Mouse (Mus musculus) limb, embryonic 15.5 days (tissue): ENCODE data around the gene Gm49403. TPM values are rescaled to one million over a fixed set of nuclear protein-coding genes. Genes with fewer than 3 reads are reported as not detected.

Experiments used
- ATAC-seq: fragments of 200-750 bp; cut with Nextera tagmentation; 2 replicates; pipeline ENCODE4 v1.8.0; 2017; ENCODE audit warnings: low read depth, moderate TSS enrichment; ENCODE audit not compliant: insufficient number of reproducible peaks, low FRiP score, low TSS enrichment
- H3K27ac ChIP-seq: fragments of 300-500 bp; sonication (generic); 2 replicates; pipeline ENCODE4 v1.5.1; 2015; ENCODE audit warnings: moderate library complexity, mild to moderate bottlenecking, inconsistent platforms
- H3K27me3 ChIP-seq: fragments of 300-500 bp; sonication (generic); 2 replicates; pipeline ENCODE4 v1.6.1; 2015; ENCODE audit warnings: inconsistent platforms
- H3K36me3 ChIP-seq: fragments of 300-500 bp; sonication (generic); 2 replicates; pipeline ENCODE4 v1.6.1; 2015; ENCODE audit warnings: inconsistent platforms
- H3K4me1 ChIP-seq: fragments of 300-500 bp; sonication (generic); 2 replicates; pipeline ENCODE4 v1.6.1; 2015; ENCODE audit warnings: inconsistent platforms
- H3K4me2 ChIP-seq: fragments of 300-500 bp; sonication (generic); 2 replicates; pipeline ENCODE4 v1.6.1; 2015; ENCODE audit warnings: mild to moderate bottlenecking, inconsistent platforms
- H3K4me3 ChIP-seq: fragments of 300-500 bp; sonication (generic); 2 replicates; pipeline ENCODE4 v1.5.1; 2015; ENCODE audit warnings: mild to moderate bottlenecking, inconsistent platforms
- H3K9ac ChIP-seq: fragments of 300-500 bp; sonication (generic); 2 replicates; pipeline ENCODE4 v1.6.1; 2015; ENCODE audit warnings: inconsistent platforms
- H3K9me3 ChIP-seq: fragments of 300-500 bp; sonication (generic); 2 replicates; pipeline ENCODE4 v1.6.1; 2016; ENCODE audit warnings: inconsistent platforms
- WGBS: fragments of 180-500 bp; shearing (Covaris S2); methylation state at CpG from one replicate; pipeline ENCODE4 v1.1.7; 2015; 5-methylcytosine and 5-hydroxymethylcytosine counted together
- microRNA-seq: library from miRNA; unstranded; fragments of <30 nt; microRNA quantifications from one replicate; pipeline ENCODE4, GENCODE M21; 2016
- polyA plus RNA-seq: library from polyadenylated mRNA; unstranded; fragments of >200 nt; fragmentation: Nextera tagmentation; extraction: Ambion mirVana; gene quantifications from 2 replicates; pipeline ENCODE4 v1.2.1, GENCODE M21; 2015

Gm49403 gene
- polyA plus RNA-seq, 1 experiment from 2014 or later = not detected

DNA sequence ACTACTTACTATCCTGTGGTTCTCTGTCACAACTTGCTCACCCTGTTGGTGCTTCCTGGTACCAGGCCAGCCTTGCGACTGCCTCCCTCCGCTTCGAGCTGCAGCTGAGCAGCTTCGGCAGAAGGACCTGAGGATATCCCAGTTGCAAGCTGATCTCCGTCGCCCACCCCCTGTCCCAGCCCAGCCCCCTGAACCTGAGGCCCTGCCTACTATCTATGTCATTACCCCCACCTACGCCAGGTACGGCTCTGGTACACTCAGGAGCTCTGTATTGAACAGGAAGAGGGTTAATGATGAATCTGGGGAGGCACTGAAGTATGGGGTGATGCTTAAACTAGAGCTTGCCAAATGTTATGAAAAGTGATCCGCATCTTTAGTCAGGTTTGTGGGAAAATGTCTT is 38.0 kb downstream of the Gm49403 start:
- 71% methylated on average over 9 of the region's 9 CpGs for WGBS
- no peak overlapping the region for H3K9ac ChIP-seq

DNA sequence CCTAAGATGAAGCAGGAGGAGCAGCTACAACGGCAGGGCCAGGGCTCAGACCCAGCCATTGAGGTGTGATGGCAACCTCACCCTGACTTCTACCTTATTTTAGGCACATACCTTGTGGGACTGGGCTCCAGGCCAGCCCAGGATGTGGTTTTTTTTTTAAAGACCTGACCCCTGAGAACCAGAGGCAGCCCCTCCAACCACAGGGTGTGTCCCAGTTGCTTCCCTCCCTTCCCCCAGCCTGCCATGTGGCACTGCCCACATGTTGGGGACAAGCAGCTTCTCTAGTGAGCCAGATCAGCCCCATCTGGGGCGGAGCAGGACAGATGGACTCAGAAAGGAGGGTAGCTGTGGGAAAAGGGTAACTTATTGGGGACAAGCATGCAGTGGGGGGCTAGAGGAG is 43.0 kb downstream of the Gm49403 start:
- Histone ChIP-seq H3K27ac (peak overlapping the region; percentile 33; the same call in 1 of the 2 replicates), H3K9me3 (no peaks in the 10 kb centered on the region), H3K27me3 (no peaks in the 10 kb centered on the region), H3K36me3 (peaks cover 37% of the 10 kb centered on the region), H3K9ac (no peak overlapping the region), H3K4me1 (peaks cover 30% of the 10 kb centered on the region), H3K4me3 (no peak overlapping the region), H3K4me2 (no peak overlapping the region)
- ATAC-seq = no peak
- WGBS = 80% methylated on average over 2 of the region's 2 CpGs

More for the DNA sequence above, 38.0 kb downstream of the Gm49403 start:
- peak overlapping the region; percentile 59 for H3K4me2 ChIP-seq
- H3K27ac ChIP-seq = no peak overlapping the region
- no peak for ATAC-seq
- no peaks in the 10 kb centered on the region for H3K27me3 ChIP-seq
- peak overlapping the region; percentile 76 for H3K4me3 ChIP-seq
- H3K4me1 ChIP-seq = peaks cover 16% of the 10 kb centered on the region
- H3K9me3 ChIP-seq = no peaks in the 10 kb centered on the region
- H3K36me3 ChIP-seq = peaks cover 28% of the 10 kb centered on the region

DNA sequence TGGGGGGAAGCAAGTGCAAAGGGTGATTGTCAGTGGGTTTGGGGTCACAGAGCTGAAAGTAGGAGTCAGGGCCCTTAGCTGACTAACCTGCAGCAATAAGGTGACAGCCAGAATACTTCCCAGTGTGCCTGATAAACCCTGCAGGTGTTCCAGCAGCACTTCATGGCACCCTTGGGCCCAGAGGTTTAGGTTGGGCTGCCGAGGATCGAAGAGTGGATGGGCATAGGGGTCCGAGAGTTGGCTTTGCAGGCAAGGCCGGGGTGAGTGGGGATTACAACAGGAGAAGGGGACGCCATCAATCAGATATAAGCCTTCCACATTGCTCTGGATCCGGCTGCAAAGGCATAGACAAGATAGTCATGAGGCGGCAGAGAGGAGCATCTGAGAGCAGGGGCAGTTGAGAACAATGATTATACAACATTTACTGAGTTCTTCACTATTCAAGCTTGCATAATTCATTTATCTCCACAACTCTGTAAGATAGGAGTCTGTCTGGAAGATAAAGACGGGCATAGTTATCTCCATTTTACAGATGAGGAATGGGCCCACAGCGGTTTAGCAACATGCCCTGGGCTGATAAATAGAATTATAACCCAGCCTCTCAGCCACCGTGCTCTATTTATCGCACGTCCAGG is 44.3 kb downstream of the Gm49403 start:
- Histone ChIP-seq H3K27me3 (no peaks in the 10 kb centered on the region), H3K9me3 (no peaks in the 10 kb centered on the region), H3K27ac (no peak overlapping the region), H3K4me1 (peaks cover 29% of the 10 kb centered on the region), H3K36me3 (peaks cover 37% of the 10 kb centered on the region), H3K9ac (no peak overlapping the region), H3K4me2 (no peak overlapping the region), H3K4me3 (no peak overlapping the region)
- WGBS = 86% methylated on average over 12 of the region's 12 CpGs
- no peak for ATAC-seq

DNA sequence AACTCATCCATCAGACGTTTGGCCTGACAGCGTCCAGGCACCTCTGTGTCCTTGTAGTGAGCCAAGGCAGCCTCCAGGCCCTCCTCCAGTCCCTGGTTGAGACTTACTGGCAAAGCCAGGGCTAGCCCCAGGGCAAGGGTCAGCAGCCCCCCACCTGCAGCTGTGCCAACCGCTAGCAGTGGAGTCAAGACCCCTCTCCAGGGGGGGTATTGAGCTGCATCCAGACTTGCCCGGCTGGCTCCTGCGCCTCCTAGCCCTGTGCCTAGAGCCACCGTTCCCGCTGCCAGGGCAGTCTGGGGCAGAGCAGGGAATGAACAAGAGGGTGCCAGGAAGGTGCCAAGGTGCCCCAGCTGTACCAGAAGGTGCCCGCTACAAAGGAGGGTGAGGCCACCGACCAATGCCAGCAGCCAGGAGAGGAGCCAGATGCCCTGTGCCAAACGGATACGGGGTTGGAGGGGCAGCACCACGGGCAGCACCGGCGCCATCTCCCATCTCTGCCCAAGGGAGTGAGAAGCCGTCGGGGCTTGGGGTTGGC is 45.0 kb downstream of the Gm49403 start:
- Histone ChIP-seq H3K9me3 (no peaks in the 10 kb centered on the region), H3K4me2 (peak overlapping the region; percentile 74), H3K27ac (peak overlapping the region; percentile 88), H3K4me1 (peaks cover 29% of the 10 kb centered on the region), H3K27me3 (no peaks in the 10 kb centered on the region), H3K36me3 (peaks cover 39% of the 10 kb centered on the region), H3K9ac (peak overlapping the region; percentile 76), H3K4me3 (peak overlapping the region; percentile 84)
- 26% methylated on average over 16 of the region's 16 CpGs for WGBS
- no peak; the same call in 1 of the 2 replicates for ATAC-seq

DNA sequence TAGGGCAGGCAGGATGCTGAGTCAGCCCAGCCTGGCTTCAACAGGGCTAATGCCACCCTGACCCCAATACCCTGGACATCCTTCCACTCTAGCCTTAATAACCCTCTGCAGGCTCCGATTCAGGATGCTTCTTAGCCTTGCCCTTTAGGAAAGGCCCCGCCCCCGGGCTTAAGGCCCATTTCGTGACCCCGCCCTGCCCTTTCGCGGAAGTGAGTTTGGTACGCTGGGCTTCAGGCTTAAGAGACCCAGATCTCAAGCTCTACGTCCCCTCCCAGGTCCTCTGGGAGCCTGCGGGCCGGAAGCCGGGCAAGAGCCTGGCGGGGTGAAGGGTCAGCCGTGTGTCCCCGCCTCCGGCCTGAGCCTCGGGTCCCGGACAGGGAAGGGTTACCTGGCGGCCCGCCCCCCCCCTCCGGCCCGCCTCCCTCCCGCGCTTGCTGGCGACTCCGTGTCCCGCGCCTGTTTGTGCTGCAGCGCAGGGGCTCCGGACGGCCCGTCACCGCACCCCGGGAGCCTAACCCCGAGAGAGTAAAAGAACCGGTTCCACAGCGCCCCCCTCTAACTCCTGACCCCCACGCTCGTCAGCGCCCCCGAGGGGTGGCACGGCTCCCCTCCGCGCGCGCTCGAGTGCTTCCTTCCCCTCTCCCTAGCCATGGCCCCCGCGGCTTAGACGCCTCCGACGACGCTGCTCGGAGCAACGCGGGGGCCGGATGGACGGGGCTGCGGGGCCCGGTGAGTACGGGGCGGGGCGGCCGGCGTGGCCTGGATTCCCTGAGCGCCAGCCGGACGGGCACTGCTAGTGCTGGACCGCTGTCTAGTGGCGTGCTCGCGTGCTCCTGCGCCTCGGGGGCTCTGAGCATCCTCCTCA is 45.7 kb downstream of the Gm49403 start, which contains the start of the genes Rom1 and Eml3:
TSS of gene Rom1 (minus strand) at position 133 of the 865 bp plus-strand sequence.
TSS of gene Eml3 (plus strand) at position 329 of the 865 bp plus-strand sequence.
- H3K27me3 ChIP-seq = no peaks in the 10 kb centered on the region
- H3K9me3 ChIP-seq = no peaks in the 10 kb centered on the region
- WGBS = under 1% methylated on average over 72 of the region's 74 CpGs
- peak within 1 kb of the TSS; percentile 74 for H3K4me2 ChIP-seq
- H3K9ac ChIP-seq = peak within 1 kb of the TSS; percentile 76
- peak; percentile 75 for ATAC-seq
- peak within 1 kb of the TSS; percentile 88 for H3K27ac ChIP-seq
- H3K36me3 ChIP-seq = peaks cover 46% of the 10 kb centered on the region
- peak within 1 kb of the TSS; percentile 84 for H3K4me3 ChIP-seq
- H3K4me1 ChIP-seq = peaks cover 29% of the 10 kb centered on the region

DNA sequence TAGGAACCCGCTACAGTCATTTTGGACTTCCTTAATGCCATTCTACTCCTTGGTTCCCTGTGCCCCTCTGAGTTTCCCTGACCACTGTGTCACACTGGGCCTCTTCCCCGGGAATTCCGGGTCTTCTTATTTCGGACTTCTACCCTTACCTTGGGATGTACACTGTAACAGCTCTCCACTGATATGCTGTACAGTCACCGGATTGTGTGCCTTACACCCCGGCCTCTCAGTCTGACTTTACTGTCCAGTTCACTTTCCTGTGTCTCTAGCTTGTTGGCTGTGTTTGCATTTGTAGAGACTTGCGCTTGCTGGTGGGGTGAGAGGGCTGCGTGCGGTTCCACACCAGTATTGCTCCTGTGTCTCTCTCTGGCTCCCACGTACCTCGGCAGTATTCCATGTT is 46.4 kb downstream of the Gm49403 start:
- Histone ChIP-seq H3K9ac (peak overlapping the region; percentile 76), H3K36me3 (peaks cover 52% of the 10 kb centered on the region), H3K27ac (peak overlapping the region; percentile 88), H3K4me3 (peak overlapping the region; percentile 84), H3K4me1 (peaks cover 29% of the 10 kb centered on the region), H3K27me3 (no peaks in the 10 kb centered on the region), H3K9me3 (no peaks in the 10 kb centered on the region), H3K4me2 (peak overlapping the region; percentile 74)
- no peak for ATAC-seq
- 7% methylated on average over 11 of the region's 11 CpGs for WGBS

DNA sequence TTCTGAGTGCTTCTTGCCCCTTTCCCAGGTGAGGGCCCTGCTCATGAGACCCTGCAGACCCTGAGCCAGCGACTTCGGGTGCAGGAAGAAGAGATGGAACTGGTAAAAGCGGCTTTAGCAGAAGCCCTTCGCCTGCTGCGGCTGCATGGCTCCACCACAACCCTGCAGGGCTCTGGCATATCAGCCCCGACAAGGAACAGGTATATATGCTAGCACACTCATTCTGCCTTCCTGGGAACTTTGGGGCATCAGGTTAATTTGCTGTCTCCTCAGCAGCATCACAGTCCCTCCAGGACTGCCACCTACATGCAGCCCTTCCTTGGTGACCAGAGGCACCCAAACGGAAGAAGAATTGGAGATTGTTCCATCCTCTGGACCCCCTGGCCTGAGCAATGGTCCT is 47.0 kb downstream of the Gm49403 start:
- H3K9me3 ChIP-seq = no peaks in the 10 kb centered on the region
- H3K36me3 ChIP-seq = peaks cover 51% of the 10 kb centered on the region
- H3K4me1 ChIP-seq = peaks cover 29% of the 10 kb centered on the region
- H3K27ac ChIP-seq = no peak overlapping the region
- H3K27me3 ChIP-seq = no peaks in the 10 kb centered on the region
- H3K4me2 ChIP-seq = peak overlapping the region; percentile 74
- no peak for ATAC-seq
- H3K9ac ChIP-seq = peak overlapping the region; percentile 76; the same call in 1 of the 2 replicates
- peak overlapping the region; percentile 84 for H3K4me3 ChIP-seq
- WGBS = 74% methylated on average over 7 of the region's 7 CpGs

DNA sequence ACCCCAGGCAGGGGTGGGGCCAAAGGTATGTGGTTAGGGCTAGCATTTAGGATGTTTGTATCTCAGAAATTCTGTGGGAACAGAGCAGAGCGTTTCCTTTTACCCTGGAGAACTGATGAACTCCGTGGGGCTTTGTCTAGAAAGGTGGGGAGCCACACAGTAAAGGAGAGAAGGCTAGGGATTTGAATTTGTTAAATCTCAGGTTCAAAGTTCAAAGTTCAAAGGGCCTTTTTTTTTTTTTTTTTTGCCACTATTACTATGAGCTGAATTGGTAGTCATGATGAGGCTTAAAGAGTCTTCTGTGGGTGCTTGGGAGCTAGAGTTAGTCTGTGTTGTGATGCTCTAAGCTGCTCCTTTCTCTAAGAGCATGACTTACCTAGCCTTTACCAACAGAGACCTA is 53.0 kb downstream of the Gm49403 start:
- no peak overlapping the region for H3K27ac ChIP-seq
- H3K27me3 ChIP-seq = no peaks in the 10 kb centered on the region
- no peaks in the 10 kb centered on the region for H3K9me3 ChIP-seq
- H3K4me1 ChIP-seq = peaks cover 12% of the 10 kb centered on the region
- WGBS = 87% methylated on average over 2 of the region's 2 CpGs
- no peak overlapping the region for H3K4me3 ChIP-seq
- no peak overlapping the region for H3K9ac ChIP-seq
- no peak for ATAC-seq
- H3K36me3 ChIP-seq = peaks cover 67% of the 10 kb centered on the region
- H3K4me2 ChIP-seq = no peak overlapping the region

Small RNA genes within 50 kb of the gene (microRNA-seq; reads per million reads assigned to microRNA genes)
- gene Mir5136 = not detected

Other genes with a start within 250 kb of the Gm49403 start
- 0.18 and 0.19 TPM in 2 replicates for gene Chrm1, start 220.1 kb upstream of the Gm49403 start, polyA plus RNA-seq
- gene Slc3a2, start 160.6 kb upstream of the Gm49403 start, polyA plus RNA-seq = 118 and 148 TPM in 2 replicates
- gene Wdr74, start 148.1 kb upstream of the Gm49403 start, polyA plus RNA-seq = 93.8 and 96.0 TPM in 2 replicates
- gene 1700092M07Rik, start 143.2 kb upstream of the Gm49403 start, polyA plus RNA-seq = 1.7 and 2.3 TPM in 2 replicates
- 185 and 189 TPM in 2 replicates for gene Stx5a, start 142.5 kb upstream of the Gm49403 start, polyA plus RNA-seq
- gene Nxf1, start 126.9 kb upstream of the Gm49403 start, polyA plus RNA-seq = 171 and 188 TPM in 2 replicates
- 141 and 155 TPM in 2 replicates for gene Tmem223, start 112.9 kb upstream of the Gm49403 start, polyA plus RNA-seq
- 78.4 and 81.7 TPM in 2 replicates for gene Tmem179b, start 109.5 kb upstream of the Gm49403 start, polyA plus RNA-seq
- 24.9 and 25.3 TPM in 2 replicates for gene Taf6l, start 97.5 kb upstream of the Gm49403 start, polyA plus RNA-seq
- 149 and 152 TPM in 2 replicates for gene Polr2g, start 85.4 kb upstream of the Gm49403 start, polyA plus RNA-seq
- 4.6 and 4.8 TPM in 2 replicates for gene Zbtb3, start 81.4 kb upstream of the Gm49403 start, polyA plus RNA-seq
- gene Ttc9c, start 64.6 kb upstream of the Gm49403 start, polyA plus RNA-seq = 50.4 and 56.8 TPM in 2 replicates
- 5.4 and 5.6 TPM in 2 replicates for gene Hnrnpul2, start 63.9 kb upstream of the Gm49403 start, polyA plus RNA-seq
- not detected in 2 replicates for gene AC129217.1, start 54.2 kb upstream of the Gm49403 start, polyA plus RNA-seq
- 77.4 and 93.6 TPM in 2 replicates for gene Bscl2, start 46.5 kb upstream of the Gm49403 start, polyA plus RNA-seq
- 2.0 and 3.0 TPM in 2 replicates for gene Gng3, start 44.7 kb upstream of the Gm49403 start, polyA plus RNA-seq
- 3.1 and 4.3 TPM in 2 replicates for gene Lrrn4cl, start 33.2 kb upstream of the Gm49403 start, polyA plus RNA-seq
- 173 and 176 TPM in 2 replicates for gene Ubxn1, start 12.4 kb upstream of the Gm49403 start, polyA plus RNA-seq
- 65.9 and 69.1 TPM in 2 replicates for gene Uqcc3, start 3.0 kb upstream of the Gm49403 start, polyA plus RNA-seq
- 69.3 and 76.7 TPM in 2 replicates for gene Lbhd1, start 198 bp upstream of the Gm49403 start, polyA plus RNA-seq
- 76.8 and 80.9 TPM in 2 replicates for gene 1810009A15Rik, start 4.9 kb downstream of the Gm49403 start, polyA plus RNA-seq
- gene Gm49416, start 5.0 kb downstream of the Gm49403 start, polyA plus RNA-seq = not detected in 2 replicates
- 38.6 and 42.0 TPM in 2 replicates for gene Ints5, start 9.1 kb downstream of the Gm49403 start, polyA plus RNA-seq
- gene Ganab, start 14.1 kb downstream of the Gm49403 start, polyA plus RNA-seq = 97.4 and 102 TPM in 2 replicates
- 47.1 and 48.6 TPM in 2 replicates for gene B3gat3, start 36.4 kb downstream of the Gm49403 start, polyA plus RNA-seq
- 4.0 and 4.6 TPM in 2 replicates for gene Rom1, start 45.4 kb downstream of the Gm49403 start, polyA plus RNA-seq
- 41.8 and 42.7 TPM in 2 replicates for gene Eml3, start 45.6 kb downstream of the Gm49403 start, polyA plus RNA-seq
- 155 and 160 TPM in 2 replicates for gene Mta2, start 57.9 kb downstream of the Gm49403 start, polyA plus RNA-seq
- gene Tut1, start 69.9 kb downstream of the Gm49403 start, polyA plus RNA-seq = 29.3 and 30.0 TPM in 2 replicates
- 467 and 482 TPM in 2 replicates for gene Eef1g, start 83.1 kb downstream of the Gm49403 start, polyA plus RNA-seq
- gene Ahnak, start 105.4 kb downstream of the Gm49403 start, polyA plus RNA-seq = 96.4 and 104 TPM in 2 replicates
- 0.98 and 1.2 TPM in 2 replicates for gene Scgb1a1, start 204.0 kb downstream of the Gm49403 start, polyA plus RNA-seq